Mouse (Mus musculus): Measurements from ENCODE around the gene Mxd4.

Gene Mxd4

GRCm38 (mm10) chr5:34187601-34188316 lies at the start of gene Mxd4:
Gene Mxd4, minus strand, starts transcription at chr5:34187720.
- DNase-seq: peak; percentile 99

GRCm38 (mm10) chr5:34235898-34236420 lies 48.4 kb upstream of the Mxd4 start:
- no peak for DNase-seq

GRCm38 (mm10) chr5:34235056-34235455 lies 47.5 kb upstream of the Mxd4 start:
- peak; percentile 16 for DNase-seq

GRCm38 (mm10) chr5:34233221-34233515 lies 45.6 kb upstream of the Mxd4 start:
- DNase-seq: no peak

GRCm38 (mm10) chr5:34232481-34233220 lies 45.1 kb upstream of the Mxd4 start:
- no peak for DNase-seq

GRCm38 (mm10) chr5:34231901-34232300 lies 44.4 kb upstream of the Mxd4 start:
- DNase-seq: no peak

GRCm38 (mm10) chr5:34230599-34231485 lies 43.3 kb upstream of the Mxd4 start:
- no peak for DNase-seq

GRCm38 (mm10) chr5:34229503-34229902 lies 42.0 kb upstream of the Mxd4 start:
- DNase-seq: no peak

GRCm38 (mm10) chr5:34225516-34225915 lies 38.0 kb upstream of the Mxd4 start:
- DNase-seq: no peak

GRCm38 (mm10) chr5:34224515-34224914 lies 37.0 kb upstream of the Mxd4 start:
- DNase-seq: no peak

GRCm38 (mm10) chr5:34220001-34220400 lies 32.5 kb upstream of the Mxd4 start:
- no peak for DNase-seq

GRCm38 (mm10) chr5:34218672-34219071 lies 31.2 kb upstream of the Mxd4 start:
- no peak for DNase-seq

GRCm38 (mm10) chr5:34217756-34218155 lies 30.2 kb upstream of the Mxd4 start:
- DNase-seq: no peak

GRCm38 (mm10) chr5:34216025-34216424 lies 28.5 kb upstream of the Mxd4 start:
- no peak for DNase-seq

- no peak for DNase-seq
Measured at GRCm38 (mm10) chr5:34213659-34214058, 26.1 kb upstream of the Mxd4 start.

GRCm38 (mm10) chr5:34210279-34210678 lies 22.8 kb upstream of the Mxd4 start:
- DNase-seq: peak; percentile 69

- no peak for DNase-seq
Measured at GRCm38 (mm10) chr5:34207503-34207902, 20.0 kb upstream of the Mxd4 start.

GRCm38 (mm10) chr5:34205788-34206187 lies 18.3 kb upstream of the Mxd4 start:
- DNase-seq: no peak

- peak; percentile 83 for DNase-seq
Measured at GRCm38 (mm10) chr5:34204911-34205310, 17.4 kb upstream of the Mxd4 start.

GRCm38 (mm10) chr5:34202006-34202405 lies 14.5 kb upstream of the Mxd4 start:
- no peak for DNase-seq

- no peak for DNase-seq
Measured at GRCm38 (mm10) chr5:34201396-34201795, 13.9 kb upstream of the Mxd4 start.

- no peak for DNase-seq
Measured at GRCm38 (mm10) chr5:34198615-34199014, 11.1 kb upstream of the Mxd4 start.

- DNase-seq: no peak
Measured at GRCm38 (mm10) chr5:34197243-34197642, 9.7 kb upstream of the Mxd4 start.

All from cerebellum, adult 11 months (tissue).